8 mouse cellular contexts compared by ENCODE assay signal in genomic region chr19:34516346-34516745, GRCm38 (mm10).
"Had no signal": no experiment of that assay in that cellular context is flagged by ENCODE, and none has a peak within 500 bp of the region (broad histone marks: within the 10 kb centered on the region; RNA-seq: fewer than 3 reads in every experiment).

No protein-coding gene starts in this region.

- ATAC-seq: liver, embryonic 12.5 days; midbrain, embryonic 13.5 days had no signal

- H3K9ac ChIP-seq: limb, embryonic 12.5 days; liver, embryonic 12.5 days; lung, embryonic 15.5 days; midbrain, embryonic 13.5 days had no signal

- H3K27me3 ChIP-seq: limb, embryonic 12.5 days; liver, embryonic 12.5 days; lung, embryonic 15.5 days; midbrain, embryonic 13.5 days had no signal

- H3K4me2 ChIP-seq: limb, embryonic 12.5 days; liver, embryonic 12.5 days; lung, embryonic 15.5 days; midbrain, embryonic 13.5 days had no signal

- H3K27ac ChIP-seq: left cerebral cortex, adult 2 months; limb, embryonic 12.5 days; liver, embryonic 12.5 days; lung, embryonic 15.5 days; midbrain, embryonic 13.5 days had no signal

- H3K4me3 ChIP-seq: left cerebral cortex, adult 2 months; limb, embryonic 12.5 days; liver, embryonic 12.5 days; lung, embryonic 15.5 days; midbrain, embryonic 13.5 days had no signal

- H3K4me1 ChIP-seq: liver, embryonic 12.5 days; lung, embryonic 15.5 days; midbrain, embryonic 13.5 days had no signal

- DNase-seq: kidney, postnatal 25 days; lung, postnatal 14 days; right cerebral cortex, postnatal 14 days had no signal

- H3K9me3 ChIP-seq: limb, embryonic 12.5 days; liver, embryonic 12.5 days; lung, embryonic 15.5 days; midbrain, embryonic 13.5 days had no signal
